In genomic region chr2:160872890-160873382, GRCm38 (mm10) we compare ENCODE assay signal across 8 mouse cellular contexts. TPM values are rescaled to one million over a fixed set of nuclear protein-coding genes. Genes with fewer than 3 reads are reported as not detected.
DNase-seq lines count a peak whose midpoint lies in the region; ATAC-seq lines count a peak whose summit lies in the region.

TSS of gene Zhx3 (minus strand) at chr2:160872998.

- 1% methylated on average over 34 of the region's 48 CpGs for WGBS in heart, embryonic 12.5 days
- WGBS in kidney, embryonic 16.5 days, result under 1% methylated on average over 38 of the region's 48 CpGs
- 1% methylated on average over 48 of the region's 48 CpGs for WGBS in liver, embryonic 11.5 days
- 1% methylated on average over 34 of the region's 48 CpGs for WGBS in stomach, embryonic 14.5 days

- H3K36me3 ChIP-seq in heart, embryonic 12.5 days, result no peaks in the 10 kb centered on the region
- no peaks in the 10 kb centered on the region for H3K36me3 ChIP-seq in kidney, embryonic 16.5 days (ENCODE audit: insufficient read depth, low read length)
- H3K36me3 ChIP-seq in liver, embryonic 11.5 days (ENCODE audit: control insufficient read depth, insufficient read depth, low read length), result no peaks in the 10 kb centered on the region
- H3K36me3 ChIP-seq in stomach, embryonic 14.5 days (ENCODE audit: control insufficient read depth, insufficient read depth, low read length), result no peaks in the 10 kb centered on the region

- H3K27me3 ChIP-seq in heart, embryonic 12.5 days (replicated peaks), result no peaks in the 10 kb centered on the region
- no peaks in the 10 kb centered on the region for H3K27me3 ChIP-seq in kidney, embryonic 16.5 days (ENCODE audit: insufficient read depth, low read length)
- no peaks in the 10 kb centered on the region for H3K27me3 ChIP-seq in liver, embryonic 11.5 days (replicated peaks; ENCODE audit: control insufficient read depth, insufficient read depth, low read length)
- H3K27me3 ChIP-seq in stomach, embryonic 14.5 days (ENCODE audit: control insufficient read depth, insufficient read depth, low read length), result no peaks in the 10 kb centered on the region

- peak; percentile 68 to 70 for DNase-seq in CD8-positive naive resting alpha-beta T cell, adult 2 months (ENCODE audit: low read depth in 2 of 2, low spot score in 2 of 2)
- DNase-seq in liver, embryonic 11.5 days (ENCODE audit: low spot score), result peak; percentile 90
- peak; percentile 94 for DNase-seq in naive thymus-derived CD4-positive, alpha-beta T cell, adult 2 months (ENCODE audit: low read depth)

- no peaks in the 10 kb centered on the region; the same call in 1 of the 2 replicates for H3K9me3 ChIP-seq in heart, embryonic 12.5 days (replicated peaks)
- H3K9me3 ChIP-seq in kidney, embryonic 16.5 days (ENCODE audit: low read length), result no peaks in the 10 kb centered on the region; the same call in 1 of the 2 replicates
- H3K9me3 ChIP-seq in liver, embryonic 11.5 days (ENCODE audit: control insufficient read depth, low read length), result no peaks in the 10 kb centered on the region
- H3K9me3 ChIP-seq in stomach, embryonic 14.5 days (ENCODE audit: control insufficient read depth, low read depth, low read length), result no peaks in the 10 kb centered on the region

- peaks cover 15% of the 10 kb centered on the region; the same call in 1 of the 2 replicates for H3K4me1 ChIP-seq in brown adipose tissue, adult 24 weeks (ENCODE audit: control insufficient read depth, insufficient read depth, insufficient read length, low read length)
- H3K4me1 ChIP-seq in heart, embryonic 12.5 days (replicated peaks), result peaks cover 7% of the 10 kb centered on the region
- peaks cover 16% of the 10 kb centered on the region for H3K4me1 ChIP-seq in kidney, embryonic 16.5 days (ENCODE audit: insufficient read depth, low read length)
- no peaks in the 10 kb centered on the region; the same call in 1 of the 2 replicates for H3K4me1 ChIP-seq in liver, embryonic 11.5 days (replicated peaks; ENCODE audit: control insufficient read depth, insufficient read depth, low read length)
- peaks cover 4% of the 10 kb centered on the region; the same call in 1 of the 2 replicates for H3K4me1 ChIP-seq in stomach, embryonic 14.5 days (ENCODE audit: control insufficient read depth, insufficient read depth, low read length)

- peak within 1 kb of the TSS; percentile 94 for H3K4me3 ChIP-seq in brown adipose tissue, adult 24 weeks (ENCODE audit: insufficient read depth, low read depth, low read length)
- peak within 1 kb of the TSS; percentile 87 for H3K4me3 ChIP-seq in heart, embryonic 12.5 days
- peak within 1 kb of the TSS; percentile 95 for H3K4me3 ChIP-seq in kidney, embryonic 16.5 days (ENCODE audit: low read length)
- peak within 1 kb of the TSS; percentile 75 for H3K4me3 ChIP-seq in liver, embryonic 11.5 days (ENCODE audit: low read depth, low read length)
- peak within 1 kb of the TSS; percentile 94 for H3K4me3 ChIP-seq in stomach, embryonic 14.5 days (ENCODE audit: low read depth, low read length)

- peak within 1 kb of the TSS; percentile 77 for H3K4me2 ChIP-seq in heart, embryonic 12.5 days
- H3K4me2 ChIP-seq in kidney, embryonic 16.5 days (replicated peaks; ENCODE audit: low read depth, low read length), result peak within 1 kb of the TSS; percentile 85
- H3K4me2 ChIP-seq in liver, embryonic 11.5 days, result peak within 1 kb of the TSS; percentile 95
- peak within 1 kb of the TSS; percentile 80 for H3K4me2 ChIP-seq in stomach, embryonic 14.5 days (replicated peaks; ENCODE audit: low read depth, low read length)

- H3K9ac ChIP-seq in heart, embryonic 12.5 days, result peak within 1 kb of the TSS; percentile 98
- peak within 1 kb of the TSS; percentile 95 for H3K9ac ChIP-seq in kidney, embryonic 16.5 days (replicated peaks; ENCODE audit: low read length)
- peak within 1 kb of the TSS; percentile 95 for H3K9ac ChIP-seq in liver, embryonic 11.5 days (ENCODE audit: low read depth, low read length)
- peak within 1 kb of the TSS; percentile 90 for H3K9ac ChIP-seq in stomach, embryonic 14.5 days (replicated peaks; ENCODE audit: low read depth, low read length)

- peak within 1 kb of the TSS; percentile 94 for H3K27ac ChIP-seq in brown adipose tissue, adult 24 weeks (replicated peaks; ENCODE audit: low read depth, low read length)
- peak within 1 kb of the TSS; percentile 97 for H3K27ac ChIP-seq in heart, embryonic 12.5 days (ENCODE audit: poor library complexity, severe bottlenecking)
- H3K27ac ChIP-seq in kidney, embryonic 16.5 days (ENCODE audit: low read length), result peak within 1 kb of the TSS; percentile 98
- peak within 1 kb of the TSS; percentile 77 for H3K27ac ChIP-seq in liver, embryonic 11.5 days (ENCODE audit: low read depth, low read length)
- H3K27ac ChIP-seq in stomach, embryonic 14.5 days (ENCODE audit: low read length), result peak within 1 kb of the TSS; percentile 94

- peak; percentile 71 for ATAC-seq in erythroid progenitor cell, adult 5-6 weeks (replicated peaks; ENCODE audit: low FRiP score, poor library complexity, severe bottlenecking)
- peak; percentile 98 for ATAC-seq in heart, embryonic 12.5 days (ENCODE audit: insufficient number of reproducible peaks, low FRiP score)
- peak; percentile 98 for ATAC-seq in kidney, embryonic 16.5 days (ENCODE audit: low FRiP score, low TSS enrichment)
- ATAC-seq in liver, embryonic 11.5 days (replicated peaks; ENCODE audit: low FRiP score), result peak; percentile 97
- peak; percentile 96 for ATAC-seq in stomach, embryonic 14.5 days (ENCODE audit: insufficient number of reproducible peaks, insufficient read depth, low FRiP score, low read depth)

RNA-seq across cellular contexts. Expression of gene Zhx3, which starts in this region (rescaled TPM):
- 10.3 and 11.0 TPM in 2 replicates for polyA plus RNA-seq in brown adipose tissue, adult 24 weeks (2012; ENCODE audit: insufficient read depth, insufficient read length, missing spikeins)
- total RNA-seq in erythroid progenitor cell, adult 5-6 weeks (2015; ENCODE audit: low replicate concordance), result 2.1 and 5.8 TPM in 2 replicates
- 2.1 and 7.3 TPM in 2 replicates for total RNA-seq in erythroid progenitor cell, adult 5-6 weeks (2017; ENCODE audit: low replicate concordance)
- polyA plus RNA-seq in heart, embryonic 12.5 days (2016; fragmentation: Nextera tagmentation; extraction: Ambion mirVana), result 8.9 and 9.8 TPM in 2 replicates
- polyA plus RNA-seq in kidney, embryonic 16.5 days (2015; fragmentation: Nextera tagmentation; extraction: Ambion mirVana), result 15.6 and 17.0 TPM in 2 replicates
- 4.9 and 5.5 TPM in 2 replicates for polyA plus RNA-seq in liver, embryonic 11.5 days (2014; fragmentation: Nextera tagmentation; extraction: Ambion mirVana)
- polyA plus RNA-seq in stomach, embryonic 14.5 days (2014; fragmentation: Nextera tagmentation; extraction: Ambion mirVana), result 9.8 and 10.5 TPM in 2 replicates

Comparison
In these comparisons a context has a peak if more than half of its experiments do, and no peak if none do; other contexts are left out.
1. Peak in every context shown above with its lines: DNase-seq, ATAC-seq, H3K4me3 ChIP-seq and H3K27ac ChIP-seq.